Mouse (Mus musculus) adrenal gland (tissue): ENCODE data around the gene Ppfia3.

Experiments used
- intact Hi-C: fragments of 180-260 bp; cut with DNase I; formaldehyde crosslinking; loops from one replicate; pipeline ENCODE4 v1.15.1; 2025

The Ppfia3 gene

DNA sequence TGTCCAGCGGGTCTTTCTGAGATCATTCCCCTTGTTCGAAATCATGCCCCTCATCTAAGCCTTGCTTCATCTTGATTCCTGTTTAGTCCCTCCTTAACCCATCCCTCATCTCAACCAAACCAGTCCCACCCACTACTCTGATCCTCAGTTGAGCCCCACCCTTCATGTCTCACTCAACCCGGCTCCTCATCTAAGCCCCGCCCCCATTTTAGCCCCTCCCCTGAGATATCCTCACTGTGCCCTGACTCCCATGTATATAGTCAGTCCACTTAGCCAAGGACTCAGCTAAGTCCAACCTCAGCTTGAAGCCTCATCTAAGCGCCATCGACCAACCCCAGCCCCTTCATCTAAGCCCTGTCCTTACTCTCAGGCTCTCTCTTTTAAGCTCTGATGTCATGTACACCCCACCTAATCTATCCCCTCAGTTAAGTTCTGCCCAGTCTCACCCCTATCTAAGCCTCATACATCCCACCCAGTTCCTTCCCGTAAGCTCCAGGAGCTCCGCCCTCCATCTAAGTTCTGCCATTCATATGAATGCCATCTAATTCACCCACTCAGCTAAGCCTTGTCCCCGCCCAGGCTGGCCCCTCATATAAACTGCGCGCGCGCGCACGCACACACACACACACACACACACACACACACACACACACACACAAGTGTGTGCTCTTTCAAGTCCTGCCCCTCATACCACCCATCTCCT, 11.3 kb downstream of the Ppfia3 start:
- intact Hi-C loops: loop anchor here (10.0 kb wide), 1 partner anchor 131 kb away; no protein-coding TSS in a partner anchor

DNA sequence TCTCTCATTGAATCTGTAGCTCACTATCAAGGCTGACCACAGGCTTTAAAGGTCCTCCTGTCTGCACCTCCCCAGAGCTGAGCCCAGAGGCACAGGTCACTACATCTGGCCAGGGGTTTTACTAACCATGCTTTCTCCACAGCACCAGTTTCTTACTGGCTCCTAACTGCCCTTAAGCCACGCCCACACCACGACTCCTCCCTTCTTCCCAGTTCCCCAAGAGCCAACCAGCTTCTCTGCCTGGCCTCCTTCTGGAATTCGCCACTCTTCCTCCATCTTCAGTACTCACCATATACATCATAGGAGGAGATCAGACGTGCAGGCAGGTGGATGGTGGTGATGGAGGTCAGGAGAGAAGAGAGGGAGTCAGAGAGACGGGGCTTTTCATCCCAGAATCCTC, 13.8 kb downstream of the Ppfia3 start:
- intact Hi-C loops: loop anchor here (10.0 kb wide), 1 partner anchor 128 kb away; no protein-coding TSS in a partner anchor

DNA sequence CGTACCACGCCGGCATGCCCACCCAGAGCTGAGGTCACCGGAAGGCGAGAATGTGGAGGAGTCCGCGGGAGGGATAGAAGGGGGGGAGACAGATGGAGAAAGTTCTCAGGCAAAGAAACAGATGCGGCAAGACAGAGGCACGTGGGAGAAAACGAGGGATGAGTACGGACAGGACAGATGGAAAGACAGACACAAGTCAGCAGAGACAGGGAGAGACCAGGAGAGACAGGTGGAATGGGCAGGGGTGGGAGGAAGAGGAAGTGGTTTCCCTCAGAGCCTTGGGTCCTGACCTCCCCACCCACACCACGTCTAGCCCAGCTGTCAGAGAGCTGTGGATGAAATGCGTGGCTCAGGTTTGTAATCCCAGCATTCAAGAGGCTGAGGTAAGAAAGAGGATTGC, 19.9 kb downstream of the Ppfia3 start:
- intact Hi-C loops: no loop called here

DNA sequence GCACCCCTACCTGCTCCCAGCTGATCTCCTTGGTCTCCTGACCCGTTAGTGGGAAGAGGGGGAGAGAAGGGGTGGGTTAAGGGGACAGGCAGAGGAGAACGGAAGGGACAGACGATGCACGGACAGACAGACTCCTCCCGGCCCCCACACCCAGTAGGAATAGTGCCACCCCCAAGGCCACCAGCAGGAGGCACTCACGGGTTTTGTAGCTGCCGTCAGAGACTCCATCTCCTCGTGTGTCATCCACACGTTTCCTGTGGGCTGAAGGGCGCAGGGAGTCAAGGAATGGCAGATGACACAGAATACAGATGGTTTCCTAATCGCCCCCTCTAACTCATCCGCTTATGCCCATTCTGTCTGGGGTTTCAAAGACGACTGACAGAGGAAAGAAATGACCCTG, 23.3 kb downstream of the Ppfia3 start:
- intact Hi-C loops: no loop called here

GRCm38 (mm10) chr7:45342081-45342480, 24.7 kb downstream of the Ppfia3 start:
- intact Hi-C loops: no loop called here

- intact Hi-C loops: no loop called here
Observed at GRCm38 (mm10) chr7:45341303-45341702, 25.5 kb downstream of the Ppfia3 start.

- intact Hi-C loops: no loop called here
Observed at GRCm38 (mm10) chr7:45340669-45341068, 26.1 kb downstream of the Ppfia3 start.

DNA sequence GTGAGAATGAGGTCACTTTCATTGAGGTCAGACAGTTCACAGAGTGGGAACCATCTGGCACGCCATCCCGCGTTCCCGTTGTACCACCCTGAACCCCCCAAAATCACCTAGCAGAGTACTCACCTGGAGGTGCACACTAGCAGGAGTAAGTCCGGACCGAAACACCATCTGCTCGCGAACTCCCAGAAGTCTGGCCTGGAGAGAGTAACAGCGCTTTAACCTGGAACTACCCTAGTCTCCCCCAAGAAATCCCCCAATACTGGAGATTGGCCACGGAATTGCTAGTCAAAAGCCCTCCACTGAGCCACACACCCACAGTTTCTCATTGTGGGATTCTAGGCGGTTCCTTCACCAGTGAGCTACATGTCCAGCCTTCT, 26.8 kb downstream of the Ppfia3 start:
- intact Hi-C loops: no loop called here

- intact Hi-C loops: no loop called here
Observed at GRCm38 (mm10) chr7:45339410-45340065, 27.3 kb downstream of the Ppfia3 start.

- intact Hi-C loops: no loop called here
Observed at GRCm38 (mm10) chr7:45338161-45338911, 28.5 kb downstream of the Ppfia3 start.

GRCm38 (mm10) chr7:45337469-45337868, 29.4 kb downstream of the Ppfia3 start:
- intact Hi-C loops: no loop called here

DNA sequence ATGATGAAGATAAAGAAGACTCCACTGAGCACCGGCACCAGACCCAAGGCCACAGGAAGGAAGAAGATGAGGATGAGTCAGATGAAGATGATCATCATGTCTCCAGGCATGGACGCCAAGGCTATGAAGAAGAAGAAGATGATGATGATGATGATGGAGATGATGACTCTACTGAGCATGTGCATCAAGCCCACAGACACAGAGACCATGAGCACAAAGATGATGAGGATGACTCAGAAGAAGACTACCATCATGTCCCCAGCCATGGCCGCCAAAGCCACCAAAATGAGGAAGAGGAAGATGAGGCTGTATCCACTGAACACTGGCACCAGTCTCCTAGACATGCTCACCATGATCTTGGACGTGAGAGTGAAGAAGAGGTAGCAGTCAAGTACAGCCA, 30.5 kb downstream of the Ppfia3 start:
- intact Hi-C loops: no loop called here

DNA sequence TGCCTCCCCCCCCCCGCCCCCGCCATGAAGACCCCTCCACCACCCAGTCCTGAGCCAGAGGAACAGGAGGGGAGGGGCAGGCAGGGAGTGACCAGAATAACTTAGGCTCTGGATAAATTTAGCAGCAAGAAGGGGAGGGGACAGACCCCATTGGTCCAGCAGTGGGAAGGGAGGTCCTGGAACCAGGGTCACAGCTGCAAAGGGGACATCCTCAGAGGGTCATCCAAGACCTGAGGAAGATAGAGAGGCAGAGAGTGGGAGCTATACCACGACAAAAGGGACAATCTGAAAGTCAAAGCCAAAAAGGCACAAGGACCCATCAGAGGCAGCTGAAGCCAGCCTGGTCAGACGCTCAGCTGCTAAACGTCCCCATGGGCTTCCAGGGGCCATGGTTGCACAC, 31.8 kb downstream of the Ppfia3 start, which contains the start of gene Hrc:
Gene Hrc, plus strand, starts transcription at position 235 of the 400 bp plus-strand sequence.
- intact Hi-C loops: no loop called here

DNA sequence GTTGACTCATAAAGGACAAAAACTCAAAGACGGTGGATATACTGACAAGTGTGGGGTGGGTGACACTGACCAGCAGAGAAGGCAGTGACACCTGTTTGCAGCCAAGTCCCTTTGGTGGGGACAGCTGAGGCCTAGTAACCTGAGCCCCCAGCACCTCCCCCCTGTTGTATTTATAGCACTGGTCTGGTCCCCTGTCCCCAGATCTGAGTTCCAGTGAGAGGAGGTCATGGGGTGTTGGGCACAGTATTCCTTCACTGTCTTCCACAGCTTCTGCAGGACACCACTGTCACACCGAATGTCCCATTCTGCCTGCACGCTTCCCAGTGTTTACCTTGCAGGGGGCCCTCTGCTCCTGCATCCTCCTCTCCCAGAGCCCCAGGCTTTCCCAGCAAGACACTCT, 32.2 kb downstream of the Ppfia3 start:
- intact Hi-C loops: no loop called here

DNA sequence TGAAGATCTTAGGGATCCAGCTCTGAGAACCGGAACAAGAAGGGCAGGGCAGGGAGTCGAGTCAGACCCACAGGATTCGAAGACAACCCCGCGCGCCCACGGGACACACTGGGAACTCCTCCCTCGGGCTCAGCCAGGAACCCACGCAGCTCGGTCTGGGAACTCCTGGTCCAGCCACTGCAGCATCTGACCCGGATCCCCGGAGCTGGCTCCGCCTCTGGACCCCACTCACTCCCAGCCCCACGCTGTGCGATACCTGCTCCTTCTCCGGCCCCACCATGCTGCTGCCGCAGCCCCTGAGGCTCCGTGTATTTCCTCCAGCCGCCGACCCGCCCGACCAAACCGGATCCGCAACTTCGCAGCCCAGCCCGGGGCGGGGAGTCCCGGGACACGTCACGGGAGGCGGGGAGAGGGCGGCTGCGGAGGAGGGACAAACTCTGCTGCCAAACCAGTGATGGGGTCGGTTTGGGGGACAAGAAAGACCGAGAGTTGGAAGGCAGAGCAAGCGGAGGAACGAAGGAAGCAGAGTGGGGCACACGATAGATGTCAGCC, 33.3 kb downstream of the Ppfia3 start, which contains the start of gene Trpm4:
Gene Trpm4, minus strand, starts transcription at position 350 of the 552 bp plus-strand sequence.
- intact Hi-C loops: no loop called here

GRCm38 (mm10) chr7:45332685-45333425, 34.0 kb downstream of the Ppfia3 start:
- intact Hi-C loops: no loop called here

DNA sequence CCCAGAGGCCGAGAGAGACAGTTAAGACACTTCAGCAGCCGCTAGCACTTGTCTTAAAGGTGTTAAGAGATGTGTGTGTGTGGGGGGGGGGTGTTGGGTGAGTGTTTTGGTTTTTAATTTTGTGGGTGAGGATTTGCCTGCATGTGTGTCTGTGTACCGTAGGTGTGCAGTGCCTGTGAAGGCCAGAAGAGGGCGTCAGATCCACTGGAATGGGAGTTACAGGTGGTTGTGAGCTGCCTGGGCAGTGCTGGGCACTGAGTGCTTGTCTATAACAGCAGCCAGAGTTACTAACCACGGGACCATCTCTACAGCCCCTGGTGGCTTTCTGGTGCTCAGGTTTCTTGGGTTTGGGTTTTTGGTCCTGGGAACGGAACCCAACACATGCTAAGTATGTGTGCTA, 35.3 kb downstream of the Ppfia3 start:
- intact Hi-C loops: no loop called here

- intact Hi-C loops: no loop called here
Observed at GRCm38 (mm10) chr7:45328841-45329475, 37.9 kb downstream of the Ppfia3 start.

DNA sequence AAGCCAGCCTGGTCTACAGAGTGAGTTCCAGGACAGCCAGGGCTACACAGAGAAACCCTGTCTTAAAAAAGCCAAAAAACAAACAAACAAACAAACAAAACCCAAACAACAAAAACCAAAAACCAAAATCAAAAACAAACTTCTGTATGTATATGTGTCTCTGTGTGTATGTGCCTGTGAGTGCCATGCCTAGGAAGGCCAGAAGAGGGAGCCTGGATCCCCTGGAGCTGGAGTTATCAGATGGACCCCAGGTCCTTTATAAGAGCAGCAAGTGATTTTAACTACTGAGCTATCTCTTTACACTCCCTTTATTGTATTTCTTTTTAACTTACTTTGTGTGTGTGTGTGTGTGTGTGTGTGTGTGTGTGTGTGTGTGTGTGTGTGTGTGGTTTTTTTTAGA, 41.0 kb downstream of the Ppfia3 start:
- intact Hi-C loops: no loop called here

GRCm38 (mm10) chr7:45323069-45323468, 43.8 kb downstream of the Ppfia3 start:
- intact Hi-C loops: no loop called here

DNA sequence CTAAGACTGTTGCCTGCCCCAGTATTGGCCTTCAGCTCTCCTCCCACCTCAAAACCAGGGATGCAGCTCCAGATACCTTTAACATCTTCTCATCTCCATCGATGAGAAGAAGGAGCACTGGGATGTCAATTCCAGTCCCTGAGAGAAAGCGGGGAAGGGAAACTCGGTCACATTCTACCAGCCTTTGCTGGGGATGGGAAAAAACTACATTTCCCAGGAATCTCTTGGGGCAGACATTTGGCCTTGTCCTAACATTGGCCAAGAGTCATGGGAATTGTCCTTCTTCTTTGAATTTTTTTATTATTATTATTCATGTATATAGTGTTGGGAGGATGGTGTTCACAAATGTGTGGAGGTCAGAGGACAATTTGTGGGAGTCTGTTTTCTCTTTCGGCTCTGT, 44.6 kb downstream of the Ppfia3 start:
- intact Hi-C loops: no loop called here
